Mouse (Mus musculus): ENCODE results near the gene Lsmem1. TPM values are rescaled to one million over a fixed set of nuclear protein-coding genes. Genes with fewer than 3 reads are reported as not detected.
A peak's percentile ranks its signal among the peaks of the same experiment; 100 is the strongest.

Lsmem1 gene
- polyA plus RNA-seq, 1 experiment from 2014 or later: not detected

GRCm38 (mm10) chr12:40139484-40140245, 59.6 kb downstream of the Lsmem1 start:
- Histone ChIP-seq H3K27ac (ENCODE audit: low read depth, low read length) (no peak overlapping the region), H3K9ac (ENCODE audit: low read length) (no peak overlapping the region), H3K4me2 (ENCODE audit: low read depth, low read length, severe bottlenecking) (no peak overlapping the region), H3K27me3 (ENCODE audit: control insufficient read depth, insufficient read depth, low read length) (no peaks in the 10 kb centered on the region), H3K4me1 (replicated peaks; ENCODE audit: control insufficient read depth, insufficient read depth, low read length) (no peaks in the 10 kb centered on the region), H3K9me3 (ENCODE audit: control insufficient read depth, low read length) (no peaks in the 10 kb centered on the region), H3K36me3 (ENCODE audit: control insufficient read depth, insufficient read depth, low read length) (no peaks in the 10 kb centered on the region), H3K4me3 (ENCODE audit: low read depth, low read length) (no peak overlapping the region)
- 91% methylated on average over 8 of the region's 8 CpGs for WGBS
- ATAC-seq (replicated peaks; ENCODE audit: low FRiP score): no peak
- no peak for DNase-seq (ENCODE audit: low spot score)

GRCm38 (mm10) chr12:40134529-40134928, 64.8 kb downstream of the Lsmem1 start:
- WGBS: 54% methylated on average over 11 of the region's 11 CpGs
- Histone ChIP-seq H3K9me3 (ENCODE audit: control insufficient read depth, low read length) (no peaks in the 10 kb centered on the region), H3K4me2 (ENCODE audit: low read depth, low read length, severe bottlenecking) (peak overlapping the region; percentile 80), H3K36me3 (ENCODE audit: control insufficient read depth, insufficient read depth, low read length) (no peaks in the 10 kb centered on the region), H3K27me3 (ENCODE audit: control insufficient read depth, insufficient read depth, low read length) (peaks cover 15% of the 10 kb centered on the region), H3K4me3 (ENCODE audit: low read depth, low read length) (peak overlapping the region; percentile 38; the same call in 1 of the 2 replicates), H3K4me1 (replicated peaks; ENCODE audit: control insufficient read depth, insufficient read depth, low read length) (peaks cover 6% of the 10 kb centered on the region; the same call in 1 of the 2 replicates), H3K9ac (ENCODE audit: low read length) (no peak overlapping the region), H3K27ac (ENCODE audit: low read depth, low read length) (no peak overlapping the region)
- no peak for DNase-seq (ENCODE audit: low spot score)
- ATAC-seq (replicated peaks; ENCODE audit: low FRiP score): no peak

- H3K4me1 ChIP-seq (replicated peaks; ENCODE audit: control insufficient read depth, insufficient read depth, low read length): peaks cover 6% of the 10 kb centered on the region; the same call in 1 of the 2 replicates
- no peak within 1 kb of the TSS for H3K27ac ChIP-seq (ENCODE audit: low read depth, low read length)
- H3K27me3 ChIP-seq (ENCODE audit: control insufficient read depth, insufficient read depth, low read length): peaks cover 15% of the 10 kb centered on the region
- ATAC-seq (replicated peaks; ENCODE audit: low FRiP score) (peak; percentile 65), DNase-seq (ENCODE audit: low spot score) (peak; percentile 66)
- no peaks in the 10 kb centered on the region for H3K36me3 ChIP-seq (ENCODE audit: control insufficient read depth, insufficient read depth, low read length)
- under 1% methylated on average over 39 of the region's 39 CpGs for WGBS
- no peaks in the 10 kb centered on the region for H3K9me3 ChIP-seq (ENCODE audit: control insufficient read depth, low read length)
- H3K9ac ChIP-seq (ENCODE audit: low read length): peak within 1 kb of the TSS; percentile 41
- peak within 1 kb of the TSS; percentile 38 for H3K4me3 ChIP-seq (ENCODE audit: low read depth, low read length)
- H3K4me2 ChIP-seq (ENCODE audit: low read depth, low read length, severe bottlenecking): peak within 1 kb of the TSS; percentile 80
These were observed 65.6 kb downstream of the Lsmem1 start, which contains the start of gene Scin for GRCm38 (mm10) chr12:40133573-40134271. Scin (minus strand) TSS chr12:40134228.

GRCm38 (mm10) chr12:40133194-40133572, 66.1 kb downstream of the Lsmem1 start:
- H3K9ac ChIP-seq (ENCODE audit: low read length): no peak overlapping the region
- no peak overlapping the region for H3K27ac ChIP-seq (ENCODE audit: low read depth, low read length)
- H3K9me3 ChIP-seq (ENCODE audit: control insufficient read depth, low read length): no peaks in the 10 kb centered on the region
- DNase-seq (ENCODE audit: low spot score) (no peak), ATAC-seq (replicated peaks; ENCODE audit: low FRiP score) (peak; percentile 6; the same call in 1 of the 2 replicates)
- no peaks in the 10 kb centered on the region for H3K36me3 ChIP-seq (ENCODE audit: control insufficient read depth, insufficient read depth, low read length)
- H3K4me1 ChIP-seq (replicated peaks; ENCODE audit: control insufficient read depth, insufficient read depth, low read length): peaks cover 6% of the 10 kb centered on the region; the same call in 1 of the 2 replicates
- H3K4me2 ChIP-seq (ENCODE audit: low read depth, low read length, severe bottlenecking): peak overlapping the region; percentile 80
- WGBS: 20% methylated on average over 10 of the region's 10 CpGs
- peak overlapping the region; percentile 38 for H3K4me3 ChIP-seq (ENCODE audit: low read depth, low read length)
- H3K27me3 ChIP-seq (ENCODE audit: control insufficient read depth, insufficient read depth, low read length): peaks cover 15% of the 10 kb centered on the region

MicroRNAs encoded within 50 kb of the gene (microRNA counts, 519-probe panel; counts per million panel counts)
- microRNA mmu-miR-1938: 31.2 counts per million

Small RNA genes lying within 50 kb of the gene (microRNA-seq; reads per million reads assigned to microRNA genes)
- gene Mir1938 (ENCODE audit: insufficient number of aligned reads): 2.5 reads per million

Other genes with a start within 250 kb of the Lsmem1 start
- 55.1 and 63.8 TPM in 2 replicates for gene Arl4a, start 161.5 kb downstream of the Lsmem1 start, polyA plus RNA-seq (2014; fragmentation: Nextera tagmentation; extraction: Ambion mirVana)
- gene Scin, start 65.3 kb downstream of the Lsmem1 start, polyA plus RNA-seq (2014; fragmentation: Nextera tagmentation; extraction: Ambion mirVana): 0.13 TPM in 1 of 2 replicates, not detected in the other
- gene Ifrd1, start 49.0 kb upstream of the Lsmem1 start, polyA plus RNA-seq (2014; fragmentation: Nextera tagmentation; extraction: Ambion mirVana): 200 and 201 TPM in 2 replicates
- gene Zfp277, start 246.4 kb upstream of the Lsmem1 start, polyA plus RNA-seq (2014; fragmentation: Nextera tagmentation; extraction: Ambion mirVana): 36.5 and 38.7 TPM in 2 replicates
- gene Dock4, start 246.5 kb upstream of the Lsmem1 start, polyA plus RNA-seq (2014; fragmentation: Nextera tagmentation; extraction: Ambion mirVana): 18.7 and 19.8 TPM in 2 replicates